Mouse (Mus musculus) heart, embryonic 10.5 days (tissue): ENCODE results near the gene Zfp429. TPM values are rescaled to one million over a fixed set of nuclear protein-coding genes. Genes with fewer than 3 reads are reported as not detected.

Source experiments
- DNase-seq: peaks from one replicate; pipeline ENCODE4 v3.0.0-alpha.2; 2017; ENCODE audit warnings: low spot score
- H3K27ac ChIP-seq: fragments of 300-500 bp; sonication (generic); 2 replicates; pipeline ENCODE4 v1.5.1; 2016; ENCODE audit warnings: mild to moderate bottlenecking
- H3K27me3 ChIP-seq: fragments of 300-500 bp; sonication (generic); 2 replicates; pipeline ENCODE4 v1.6.1; 2016; ENCODE audit warnings: mild to moderate bottlenecking; ENCODE audit not compliant: poor library complexity, insufficient read depth, severe bottlenecking
- H3K36me3 ChIP-seq: fragments of 300-500 bp; sonication (generic); 2 replicates; pipeline ENCODE4 v1.6.1; 2016; ENCODE audit warnings: mild to moderate bottlenecking, moderate library complexity
- H3K4me1 ChIP-seq: fragments of 300-500 bp; sonication (generic); 2 replicates; pipeline ENCODE4 v1.6.1; 2016; ENCODE audit warnings: mild to moderate bottlenecking
- H3K4me3 ChIP-seq: fragments of 300-500 bp; sonication (generic); 2 replicates; pipeline ENCODE4 v1.5.1; 2016; ENCODE audit warnings: mild to moderate bottlenecking, moderate library complexity
- H3K9me3 ChIP-seq: fragments of 300-500 bp; sonication (generic); 2 replicates; pipeline ENCODE4 v1.6.1; 2016; ENCODE audit warnings: mild to moderate bottlenecking, moderate library complexity
- WGBS: fragments of 180-500 bp; shearing (Covaris S2); methylation state at CpG from one replicate; pipeline ENCODE4 v1.1.7; 2016; 5-methylcytosine and 5-hydroxymethylcytosine counted together
- polyA plus RNA-seq: library from polyadenylated mRNA; unstranded; fragments of >200 nt; fragmentation: Nextera tagmentation; extraction: Ambion mirVana; gene quantifications from 2 replicates; pipeline ENCODE4 v1.2.1, GENCODE M21; 2016

The Zfp429 gene
- polyA plus RNA-seq, 1 experiment from 2014 or later, result 3.4 TPM

GRCm38 (mm10) chr13:67360131-67360744 is 39.4 kb downstream of the Zfp429 start, which contains the start of the genes Gm28044 and Zfp953:
Gm28044 (minus strand) TSS chr13:67360536.
Zfp953 (minus strand) TSS chr13:67360605.
- H3K4me3 ChIP-seq, result peak within 1 kb of the TSS; percentile 79
- H3K27me3 ChIP-seq, result no peaks in the 10 kb centered on the region
- no peaks in the 10 kb centered on the region for H3K36me3 ChIP-seq
- H3K4me1 ChIP-seq, result no peaks in the 10 kb centered on the region; the same call in 1 of the 2 replicates
- 0% methylated on average over 15 of the region's 15 CpGs for WGBS
- H3K27ac ChIP-seq, result peak within 1 kb of the TSS; percentile 90
- no peaks in the 10 kb centered on the region for H3K9me3 ChIP-seq
- DNase-seq, result peak; percentile 93

GRCm38 (mm10) chr13:67351854-67352253 is 47.8 kb downstream of the Zfp429 start:
- H3K4me1 ChIP-seq, result no peaks in the 10 kb centered on the region
- no peaks in the 10 kb centered on the region for H3K36me3 ChIP-seq
- DNase-seq, result no peak
- H3K9me3 ChIP-seq, result no peaks in the 10 kb centered on the region
- no peak overlapping the region for H3K4me3 ChIP-seq
- no peaks in the 10 kb centered on the region for H3K27me3 ChIP-seq
- H3K27ac ChIP-seq, result no peak overlapping the region

- 85% methylated on average over 2 of the region's 2 CpGs for WGBS
- no peaks in the 10 kb centered on the region for H3K4me1 ChIP-seq
- no peak overlapping the region for H3K4me3 ChIP-seq
- H3K9me3 ChIP-seq, result no peaks in the 10 kb centered on the region
- no peak overlapping the region for H3K27ac ChIP-seq
- peaks cover 17% of the 10 kb centered on the region; the same call in 1 of the 2 replicates for H3K36me3 ChIP-seq
- no peaks in the 10 kb centered on the region for H3K27me3 ChIP-seq
- DNase-seq, result no peak
Measured at GRCm38 (mm10) chr13:67343422-67343821, 56.2 kb downstream of the Zfp429 start.

Other genes with a start within 250 kb of the Zfp429 start
- gene Rsl1, start 226.6 kb downstream of the Zfp429 start, polyA plus RNA-seq, result 4.6 and 5.4 TPM in 2 replicates
- 0.99 and 1.3 TPM in 2 replicates for gene Zfp455, start 205.3 kb downstream of the Zfp429 start, polyA plus RNA-seq
- 1.4 and 1.6 TPM in 2 replicates for gene Zfp458, start 121.4 kb downstream of the Zfp429 start, polyA plus RNA-seq
- gene Zfp457, start 93.3 kb downstream of the Zfp429 start, polyA plus RNA-seq, result 0.40 and 0.86 TPM in 2 replicates
- 1.5 and 2.6 TPM in 2 replicates for gene Zfp595, start 67.2 kb downstream of the Zfp429 start, polyA plus RNA-seq
- not detected in 2 replicates for gene Gm28044, start 39.3 kb downstream of the Zfp429 start, polyA plus RNA-seq
- 0.59 and 0.84 TPM in 2 replicates for gene Zfp953, start 39.2 kb downstream of the Zfp429 start, polyA plus RNA-seq
- 0.25 and 0.57 TPM in 2 replicates for gene Gm28041, start 24.1 kb downstream of the Zfp429 start, polyA plus RNA-seq
- 1.2 and 1.4 TPM in 2 replicates for gene Zfp456, start 24.0 kb downstream of the Zfp429 start, polyA plus RNA-seq
- gene Zfp459, start 21.6 kb upstream of the Zfp429 start, polyA plus RNA-seq, result 0.69 and 1.2 TPM in 2 replicates
- gene Zfp874a, start 51.8 kb upstream of the Zfp429 start, polyA plus RNA-seq, result 5.7 and 6.2 TPM in 2 replicates
- gene Zfp874b, start 84.4 kb upstream of the Zfp429 start, polyA plus RNA-seq, result 1.4 and 2.1 TPM in 2 replicates
- 9.6 and 12.9 TPM in 2 replicates for gene Zfp58, start 100.7 kb upstream of the Zfp429 start, polyA plus RNA-seq
- not detected in 2 replicates for gene Gm26965, start 126.3 kb upstream of the Zfp429 start, polyA plus RNA-seq
- gene Zfp87, start 126.4 kb upstream of the Zfp429 start, polyA plus RNA-seq, result 14.9 and 16.7 TPM in 2 replicates
- 11.4 and 11.7 TPM in 2 replicates for gene Zfp748, start 154.0 kb upstream of the Zfp429 start, polyA plus RNA-seq
- gene Zfp729b, start 209.9 kb upstream of the Zfp429 start, polyA plus RNA-seq, result 2.1 and 2.6 TPM in 2 replicates
- gene Gm49345, start 237.9 kb upstream of the Zfp429 start, polyA plus RNA-seq, result not detected in 2 replicates
- 1.2 and 2.3 TPM in 2 replicates for gene Zfp729a, start 238.0 kb upstream of the Zfp429 start, polyA plus RNA-seq